Mouse (Mus musculus): ENCODE measurements at regions not wholly inside any gene's neighbourhood (a gene's known extent, or its start where the extent isn't known, plus 50 kb on each side); places are given as distances from the start of the nearest gene placed in this dataset.

DNA sequence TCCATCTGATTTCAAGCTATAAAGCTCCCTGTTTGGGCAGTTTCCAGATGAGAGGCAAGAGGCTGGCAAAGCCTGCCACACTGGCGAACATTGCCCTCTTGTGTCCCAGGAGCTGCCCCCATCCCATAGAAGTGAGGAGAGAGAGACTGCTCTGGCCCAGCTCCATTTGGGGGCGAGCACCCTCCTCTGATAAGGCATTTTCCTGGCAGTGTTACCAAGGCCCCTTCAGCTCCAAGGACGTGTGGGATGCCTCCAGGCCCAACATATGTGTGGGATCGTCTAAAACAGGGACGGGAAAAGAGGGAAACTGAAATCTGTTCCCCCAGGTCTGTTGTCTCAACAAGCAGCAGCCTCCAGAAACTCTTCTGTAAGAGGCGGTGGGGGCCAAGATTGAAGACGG, 88.0 kb upstream of the Csf3r start:
- DNase-seq (ENCODE audit: low read depth), result no peak

- DNase-seq (ENCODE audit: low read depth), result no peak
Observed at GRCm38 (mm10) chr4:125938186-125938585, 86.2 kb upstream of the Csf3r start.

- no peak for DNase-seq (ENCODE audit: low read depth)
Observed at GRCm38 (mm10) chr4:125941266-125941665, 83.1 kb upstream of the Csf3r start.

GRCm38 (mm10) chr4:125941916-125942315, 82.4 kb upstream of the Csf3r start:
- DNase-seq (ENCODE audit: low read depth), result peak; percentile 45

DNA sequence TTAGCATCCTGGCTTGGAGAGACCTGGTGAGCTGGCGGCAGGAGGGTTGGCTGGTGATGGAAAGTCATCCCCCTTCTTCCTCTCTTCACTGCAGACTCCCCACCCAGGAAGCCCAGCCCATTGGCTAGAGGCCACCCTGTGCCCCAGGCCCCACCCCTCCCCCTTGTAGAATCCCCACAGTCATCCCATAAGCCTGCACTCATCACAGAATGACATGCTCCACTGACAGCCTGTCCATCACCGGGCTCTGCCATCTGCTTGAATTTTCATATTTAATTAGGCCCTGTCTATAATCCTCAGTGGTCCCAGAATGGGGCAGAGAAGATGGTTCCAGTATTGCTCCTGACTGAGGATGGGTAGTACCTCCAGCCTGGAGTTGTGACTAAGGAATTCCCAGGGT, 79.3 kb upstream of the Csf3r start:
- no peak for DNase-seq (ENCODE audit: low read depth)

GRCm38 (mm10) chr4:125959426-125959825, 64.9 kb upstream of the Csf3r start:
- DNase-seq (ENCODE audit: low read depth), result no peak

- no peak for DNase-seq (ENCODE audit: low read depth)
Observed at GRCm38 (mm10) chr4:125960704-125961279, 63.6 kb upstream of the Csf3r start.

DNA sequence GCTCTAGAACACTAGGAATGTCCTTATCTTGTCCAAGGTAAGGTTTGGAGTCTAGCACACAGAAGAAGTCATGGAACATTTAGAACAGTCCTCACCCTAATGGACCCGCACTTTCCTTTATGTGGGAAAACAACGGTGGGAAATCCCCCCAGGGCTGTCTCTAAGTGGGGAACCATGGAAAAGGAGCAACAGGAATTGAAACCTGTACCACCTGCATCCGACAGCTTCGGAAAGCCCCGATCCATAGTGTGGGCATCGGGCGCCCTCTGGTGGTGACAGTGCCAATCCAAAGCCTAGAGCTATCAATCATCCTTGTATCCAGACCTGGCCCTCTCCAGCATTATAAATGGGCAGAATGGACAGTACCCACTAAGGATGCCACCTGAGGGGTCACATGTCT, 61.7 kb upstream of the Csf3r start:
- peak; percentile 85 for DNase-seq (ENCODE audit: low read depth)

All from NIH3T3 (cell line).